Mouse (Mus musculus) embryonic fibroblast, embryonic 13.5 days (primary cell): Measurements from ENCODE around the gene Gsx2. TPM values are rescaled to one million over a fixed set of nuclear protein-coding genes. Genes with fewer than 3 reads are reported as not detected.

Experiments
- H3K27ac ChIP-seq: 2 replicates; pipeline ENCODE4 v1.5.1; 2012; ENCODE audit warnings: low read length, control low read depth, inconsistent platforms; ENCODE audit not compliant: insufficient read depth
- H3K4me1 ChIP-seq: 2 replicates; pipeline ENCODE4 v1.6.1; 2011; ENCODE audit warnings: low read length; ENCODE audit not compliant: control insufficient read depth, insufficient read depth
- H3K4me3 ChIP-seq: 2 replicates; pipeline ENCODE4 v1.5.1; 2011; ENCODE audit warnings: mild to moderate bottlenecking, control low read depth, low read length; ENCODE audit not compliant: insufficient read depth
- CTCF ChIP-seq: IDR thresholded peaks from 2 replicates; pipeline ENCODE4 v1.5.1; 2011; ENCODE audit warnings: mild to moderate bottlenecking, control low read depth, low read length, moderate library complexity, borderline replicate concordance; ENCODE audit not compliant: insufficient read depth
- POLR2A ChIP-seq: IDR thresholded peaks from 2 replicates; pipeline ENCODE4 v1.6.1; 2011; ENCODE audit warnings: low read depth, mild to moderate bottlenecking, control low read depth, low read length, moderate library complexity
- polyA plus RNA-seq: library from polyadenylated mRNA; stranded (reverse); fragments of >200 nt; gene quantifications from 2 replicates; pipeline ENCODE4 v1.2.4, GENCODE M21; 2011; ENCODE audit warnings: low read depth; ENCODE audit not compliant: missing spikeins, insufficient read length

The Gsx2 gene
- polyA plus RNA-seq, 1 experiment, result not detected

DNA sequence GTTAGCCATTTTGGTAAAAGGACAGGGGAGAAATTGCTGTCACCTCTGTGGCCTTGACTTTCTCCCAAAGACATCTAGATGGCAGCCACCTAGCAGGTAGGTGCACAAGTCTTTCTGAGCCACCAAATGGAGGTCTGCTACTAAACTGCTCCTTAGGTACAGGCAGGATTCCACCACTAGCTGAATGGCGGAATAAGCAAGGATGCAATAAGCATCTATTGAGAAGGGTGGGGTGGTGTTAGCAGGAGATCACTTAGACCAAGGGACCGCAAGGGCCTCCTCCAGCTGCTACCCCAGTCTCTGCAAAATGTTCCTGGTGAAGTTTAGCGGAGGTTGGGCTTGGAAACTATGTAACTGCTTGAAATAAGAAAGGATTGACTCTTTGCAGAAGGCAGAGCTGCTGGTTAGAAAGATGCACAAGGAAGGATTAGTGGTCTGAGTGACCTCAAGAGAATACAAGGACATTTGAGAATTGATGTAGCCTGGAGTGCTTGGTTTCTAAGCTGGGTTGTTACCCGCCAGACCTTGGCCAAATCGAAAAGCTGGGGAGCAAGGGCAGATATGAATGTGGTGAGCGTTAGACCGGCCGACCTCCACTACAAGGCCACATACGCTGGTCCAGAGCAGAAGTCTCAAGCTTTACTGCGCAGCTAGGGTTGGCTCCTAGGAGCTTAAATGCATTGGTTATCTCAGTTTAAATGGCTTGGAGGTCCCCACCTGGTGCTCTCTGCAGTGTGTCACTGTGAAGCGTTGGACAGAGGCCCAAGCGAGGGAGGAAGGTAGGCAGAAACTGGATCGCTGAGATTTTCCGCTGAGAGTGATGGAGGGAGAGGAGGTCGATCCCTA lies 641 bp upstream of the Gsx2 start:
- Histone ChIP-seq H3K27ac (no peak overlapping the region), H3K4me1 (no peaks in the 10 kb centered on the region), H3K4me3 (no peak overlapping the region)
- no peak for TF ChIP-seq CTCF
- no peak for TF ChIP-seq POLR2A

GRCm38 (mm10) chr5:75076326-75077050 lies 1.1 kb downstream of the Gsx2 start:
- Histone ChIP-seq H3K27ac (no peak overlapping the region), H3K4me3 (no peak overlapping the region), H3K4me1 (no peaks in the 10 kb centered on the region)
- TF ChIP-seq CTCF, result no peak
- no peak for TF ChIP-seq POLR2A

DNA sequence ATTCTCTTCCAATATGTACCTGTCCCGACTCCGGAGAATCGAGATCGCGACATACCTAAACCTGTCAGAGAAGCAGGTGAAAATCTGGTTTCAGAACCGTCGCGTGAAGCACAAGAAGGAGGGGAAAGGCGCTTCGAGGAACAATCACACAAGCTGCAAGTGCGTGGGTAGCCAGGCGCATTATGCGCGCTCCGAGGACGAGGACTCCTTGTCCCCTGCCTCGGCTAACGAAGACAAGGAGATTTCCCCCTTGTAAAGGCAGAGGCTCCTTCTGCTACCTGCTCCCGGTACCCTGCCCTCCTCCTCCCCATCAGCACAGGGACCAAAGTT lies 1.6 kb downstream of the Gsx2 start:
- Histone ChIP-seq H3K4me1 (no peaks in the 10 kb centered on the region), H3K4me3 (no peak overlapping the region), H3K27ac (no peak overlapping the region)
- TF ChIP-seq CTCF, result no peak
- no peak for TF ChIP-seq POLR2A

DNA sequence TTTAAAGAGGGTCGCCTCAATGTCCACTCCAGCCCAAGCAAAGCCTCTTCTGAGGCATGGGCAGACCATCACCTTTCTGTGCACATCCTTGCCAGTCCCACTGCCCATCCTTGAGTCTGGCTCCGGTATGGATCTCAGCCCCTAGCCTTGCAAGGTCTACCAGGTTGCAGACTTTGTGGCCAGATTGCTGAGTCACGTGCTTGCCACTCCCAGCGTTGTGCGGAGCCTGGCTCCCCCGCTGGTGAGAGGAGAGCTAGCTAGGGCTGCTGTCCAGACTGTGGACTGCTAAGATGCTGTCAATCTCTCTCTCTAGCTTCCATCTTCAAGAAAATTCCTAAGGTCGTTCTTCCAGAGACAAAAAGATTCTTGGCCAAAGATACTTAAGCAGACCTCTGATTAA lies 4.2 kb downstream of the Gsx2 start:
- Histone ChIP-seq H3K27ac (no peak overlapping the region), H3K4me1 (no peaks in the 10 kb centered on the region), H3K4me3 (no peak overlapping the region)
- no peak for TF ChIP-seq POLR2A
- TF ChIP-seq CTCF, result no peak

GRCm38 (mm10) chr5:75082439-75082838 lies 7.0 kb downstream of the Gsx2 start:
- TF ChIP-seq CTCF, result no peak
- TF ChIP-seq POLR2A, result no peak
- Histone ChIP-seq H3K27ac (no peak overlapping the region), H3K4me3 (no peak overlapping the region), H3K4me1 (no peaks in the 10 kb centered on the region)

GRCm38 (mm10) chr5:75083061-75083460 lies 7.7 kb downstream of the Gsx2 start:
- Histone ChIP-seq H3K4me3 (no peak overlapping the region), H3K27ac (no peak overlapping the region), H3K4me1 (no peaks in the 10 kb centered on the region)
- TF ChIP-seq CTCF (no peak), POLR2A (no peak)

DNA sequence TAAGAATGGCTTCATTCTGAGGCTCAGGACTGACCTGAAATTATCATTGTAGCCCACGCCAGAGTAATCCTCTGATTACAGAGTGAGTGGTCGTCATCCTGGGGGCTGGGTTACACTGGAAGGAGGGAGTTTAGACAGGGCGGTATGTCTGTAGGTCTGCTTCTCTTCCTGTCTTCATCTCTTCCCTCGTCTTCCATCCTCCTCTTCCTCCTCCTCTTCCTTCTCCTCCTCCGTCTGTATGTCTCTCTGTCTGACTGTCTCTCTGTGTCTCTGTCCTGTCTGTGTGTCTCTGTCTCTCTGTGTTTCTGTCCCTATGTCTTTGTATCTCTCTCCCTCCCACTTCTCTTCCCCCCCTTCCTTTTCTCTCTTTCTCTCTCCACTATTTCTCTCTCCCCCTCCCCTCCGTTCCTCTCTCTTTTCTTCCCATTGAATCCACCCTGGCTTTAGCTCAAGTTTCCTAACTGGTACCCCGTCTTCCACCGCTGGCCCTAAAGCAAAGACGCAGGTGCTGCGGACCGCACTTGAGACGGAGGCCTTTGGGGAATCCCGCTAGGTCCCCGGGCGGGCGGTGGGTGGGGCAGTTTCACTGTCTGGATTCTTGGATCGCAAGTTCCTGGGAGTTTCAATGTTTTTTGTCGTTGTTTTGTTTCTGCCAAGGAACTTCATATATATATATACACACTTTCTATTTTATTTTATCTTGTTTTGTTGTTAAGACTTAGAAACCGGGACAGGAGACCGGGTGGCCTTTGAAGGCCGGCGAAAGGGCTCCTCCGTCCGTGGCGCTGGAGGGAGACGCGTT lies 8.4 kb downstream of the Gsx2 start:
- H3K27ac ChIP-seq, result no peak overlapping the region
- TF ChIP-seq POLR2A (no peak), CTCF (no peak)
- H3K4me1 ChIP-seq, result no peaks in the 10 kb centered on the region
- no peak overlapping the region for H3K4me3 ChIP-seq

GRCm38 (mm10) chr5:75084393-75084870 lies 9.0 kb downstream of the Gsx2 start:
- H3K4me1 ChIP-seq, result no peaks in the 10 kb centered on the region
- H3K4me3 ChIP-seq, result no peak overlapping the region
- TF ChIP-seq CTCF (no peak), POLR2A (no peak)
- no peak overlapping the region for H3K27ac ChIP-seq

- H3K4me1 ChIP-seq, result no peaks in the 10 kb centered on the region
- no peak overlapping the region for H3K4me3 ChIP-seq
- TF ChIP-seq POLR2A (no peak), CTCF (no peak)
- no peak overlapping the region for H3K27ac ChIP-seq
These were observed 9.6 kb downstream of the Gsx2 start for GRCm38 (mm10) chr5:75084871-75085520.
